Mouse (Mus musculus) cerebellum, adult 2 months (tissue): ENCODE measurements around the gene Ccnd3. TPM values are rescaled to one million over a fixed set of nuclear protein-coding genes. Genes with fewer than 3 reads are reported as not detected.
A peak's percentile ranks its signal among the peaks of the same experiment; 100 is the strongest.

Experiments used
- DNase-seq, 2 experiments: peaks; one replicate each; pipeline ENCODE4 v3.0.0; 2021
- H3K27ac ChIP-seq: fragments of 200-500 bp; 2 replicates; pipeline ENCODE4 v1.5.1; 2012; ENCODE audit warnings: low read length, control low read depth, inconsistent platforms; ENCODE audit not compliant: insufficient read depth
- H3K27me3 ChIP-seq: fragments of 200-500 bp; 2 replicates; pipeline ENCODE4 v1.6.1; 2012; ENCODE audit warnings: inconsistent platforms, mild to moderate bottlenecking, low read length, moderate library complexity; ENCODE audit not compliant: control insufficient read depth, insufficient read depth
- H3K4me1 ChIP-seq: fragments of 200-500 bp; 2 replicates; pipeline ENCODE4 v1.6.1; 2011; ENCODE audit warnings: low read length; ENCODE audit not compliant: control insufficient read depth, insufficient read depth
- H3K4me3 ChIP-seq: fragments of 200-500 bp; replicated peaks from 2 replicates; pipeline ENCODE3; 2011; ENCODE audit warnings: mild to moderate bottlenecking, low read depth, low read length, control low read depth; ENCODE audit not compliant: insufficient read depth
- CTCF ChIP-seq: fragments of 200-500 bp; IDR thresholded peaks from 2 replicates; pipeline ENCODE4 v1.5.1; 2011; ENCODE audit warnings: low read depth, mild to moderate bottlenecking, control low read depth, low read length, moderate library complexity, borderline replicate concordance; ENCODE audit not compliant: insufficient read depth
- POLR2A ChIP-seq: fragments of 200-500 bp; IDR thresholded peaks from 2 replicates; pipeline ENCODE4 v1.6.1; 2011; ENCODE audit warnings: low read length, control low read depth, borderline replicate concordance; ENCODE audit not compliant: insufficient read depth
- WGBS: fragments of 180-500 bp; shearing (Covaris S2); methylation state at CpG from one replicate; pipeline ENCODE4 v1.1.7; 2018; 5-methylcytosine and 5-hydroxymethylcytosine counted together
- polyA plus RNA-seq: library from polyadenylated mRNA; depleted of rRNA; stranded (reverse); fragments of >200 nt; gene quantifications from 2 replicates; pipeline ENCODE4 v1.2.3, GENCODE M21; 2012

The Ccnd3 gene
- polyA plus RNA-seq, 1 experiment: 50.5 TPM

- Histone ChIP-seq H3K4me1 (no peaks in the 10 kb centered on the region), H3K27me3 (no peaks in the 10 kb centered on the region), H3K4me3 (no peak overlapping the region), H3K27ac (no peak overlapping the region)
- no peak for TF ChIP-seq POLR2A
- TF ChIP-seq CTCF: no peak
- no peak for DNase-seq
- 92% methylated on average over 5 of the region's 5 CpGs for WGBS
Observed at GRCm38 (mm10) chr17:47532364-47532763, 27.5 kb downstream of the Ccnd3 start.

GRCm38 (mm10) chr17:47533691-47534090 is 28.8 kb downstream of the Ccnd3 start:
- Histone ChIP-seq H3K27ac (no peak overlapping the region), H3K4me3 (no peak overlapping the region), H3K4me1 (no peaks in the 10 kb centered on the region), H3K27me3 (no peaks in the 10 kb centered on the region)
- no peak for DNase-seq
- TF ChIP-seq CTCF (no peak), POLR2A (no peak)
- 91% methylated on average over 13 of the region's 13 CpGs for WGBS

DNA sequence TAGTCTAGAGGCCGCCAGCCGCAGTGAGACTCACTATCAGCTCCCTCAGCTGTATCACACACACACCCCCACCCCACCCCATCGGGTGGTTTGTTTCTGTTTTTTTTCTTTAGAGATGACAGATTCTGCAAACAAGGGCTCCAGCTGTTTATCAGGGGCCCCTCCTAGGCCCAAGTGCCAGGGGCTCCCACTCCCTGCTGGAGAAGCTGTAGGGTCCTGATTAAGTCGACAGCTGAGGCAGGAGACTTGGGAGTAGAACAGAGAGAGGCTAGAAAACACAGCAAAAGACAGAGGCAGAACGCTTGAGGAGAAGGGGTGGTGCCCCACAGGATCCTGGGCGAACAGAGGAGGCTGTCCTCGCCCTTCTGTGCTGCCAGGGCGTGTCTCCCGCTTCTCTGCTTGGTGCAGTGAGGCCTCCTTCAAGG is 31.0 kb downstream of the Ccnd3 start:
- 70% methylated on average over 9 of the region's 9 CpGs for WGBS
- Histone ChIP-seq H3K4me3 (no peak overlapping the region), H3K27me3 (no peaks in the 10 kb centered on the region), H3K4me1 (no peaks in the 10 kb centered on the region), H3K27ac (no peak overlapping the region)
- no peak for DNase-seq
- TF ChIP-seq POLR2A (no peak), CTCF (no peak)

DNA sequence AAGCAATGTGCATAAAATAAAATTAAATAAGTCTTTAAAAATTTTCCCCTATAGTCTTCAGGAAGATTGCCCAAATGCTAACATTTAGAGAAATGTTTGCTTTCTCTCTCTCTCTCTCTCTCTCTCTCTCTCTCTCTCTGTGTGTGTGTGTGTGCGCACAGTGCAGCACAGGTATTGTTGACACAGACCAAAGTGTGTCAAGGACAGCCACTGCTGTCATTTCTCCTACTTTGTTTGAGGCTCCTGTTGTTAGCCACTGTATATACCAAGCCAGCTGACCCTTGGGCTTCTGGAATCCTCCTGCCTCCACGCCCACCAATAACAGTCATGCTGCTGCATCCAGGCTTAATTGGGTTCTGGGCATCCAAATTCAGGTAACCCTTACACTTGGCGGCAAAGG is 33.2 kb downstream of the Ccnd3 start:
- TF ChIP-seq CTCF (no peak), POLR2A (no peak)
- Histone ChIP-seq H3K27me3 (no peaks in the 10 kb centered on the region), H3K4me1 (no peaks in the 10 kb centered on the region), H3K27ac (no peak overlapping the region), H3K4me3 (no peak overlapping the region)
- WGBS: 80% methylated on average over 3 of the region's 3 CpGs
- DNase-seq: no peak

DNA sequence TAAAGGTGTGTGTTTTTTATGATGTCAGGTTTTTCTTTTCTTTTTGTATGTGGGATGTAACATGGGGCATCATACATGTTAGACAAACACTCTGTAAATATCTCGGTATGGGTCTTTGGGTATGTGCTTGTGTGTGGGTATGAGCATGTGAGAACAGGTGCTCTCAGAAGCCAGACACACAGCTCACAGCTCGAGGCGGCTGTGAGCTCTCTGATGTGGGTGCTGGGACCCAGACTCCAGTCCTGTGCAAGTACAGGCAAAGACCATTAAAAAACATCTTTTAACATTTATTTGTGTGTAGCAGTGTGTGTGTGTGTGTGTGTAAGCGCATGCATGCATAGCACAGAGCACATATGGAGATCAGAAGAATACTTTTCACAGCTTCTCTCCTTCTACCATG is 34.3 kb downstream of the Ccnd3 start:
- no peak for DNase-seq
- Histone ChIP-seq H3K27me3 (no peaks in the 10 kb centered on the region), H3K4me1 (no peaks in the 10 kb centered on the region), H3K27ac (no peak overlapping the region), H3K4me3 (no peak overlapping the region)
- 90% methylated on average over 4 of the region's 4 CpGs for WGBS
- TF ChIP-seq CTCF (no peak), POLR2A (no peak)

DNA sequence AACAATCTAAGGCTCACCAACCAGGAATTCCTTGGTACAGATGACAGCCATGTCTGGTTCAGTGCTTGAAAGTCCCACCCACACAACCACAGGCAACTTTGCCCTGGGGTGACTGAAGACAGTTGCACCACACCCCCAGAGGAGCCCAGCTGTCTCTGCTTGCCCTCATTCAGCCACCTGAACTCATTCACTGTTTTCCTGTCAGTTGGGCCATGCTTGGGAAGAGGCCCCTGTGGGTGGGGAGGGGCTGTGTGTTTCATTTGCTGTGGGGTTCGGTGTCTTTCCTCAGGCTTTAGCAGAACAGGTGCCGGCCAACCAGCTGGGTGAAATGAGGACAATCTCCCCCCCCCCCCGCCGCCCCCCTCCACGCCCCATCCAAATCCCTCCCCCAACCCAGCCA is 37.2 kb downstream of the Ccnd3 start:
- no peaks in the 10 kb centered on the region for H3K4me1 ChIP-seq
- no peaks in the 10 kb centered on the region for H3K27me3 ChIP-seq
- WGBS: 48% methylated on average over 5 of the region's 5 CpGs
- no peak overlapping the region for H3K27ac ChIP-seq
- TF ChIP-seq POLR2A (no peak), CTCF (no peak)
- H3K4me3 ChIP-seq: no peak overlapping the region
- DNase-seq: no peak

DNA sequence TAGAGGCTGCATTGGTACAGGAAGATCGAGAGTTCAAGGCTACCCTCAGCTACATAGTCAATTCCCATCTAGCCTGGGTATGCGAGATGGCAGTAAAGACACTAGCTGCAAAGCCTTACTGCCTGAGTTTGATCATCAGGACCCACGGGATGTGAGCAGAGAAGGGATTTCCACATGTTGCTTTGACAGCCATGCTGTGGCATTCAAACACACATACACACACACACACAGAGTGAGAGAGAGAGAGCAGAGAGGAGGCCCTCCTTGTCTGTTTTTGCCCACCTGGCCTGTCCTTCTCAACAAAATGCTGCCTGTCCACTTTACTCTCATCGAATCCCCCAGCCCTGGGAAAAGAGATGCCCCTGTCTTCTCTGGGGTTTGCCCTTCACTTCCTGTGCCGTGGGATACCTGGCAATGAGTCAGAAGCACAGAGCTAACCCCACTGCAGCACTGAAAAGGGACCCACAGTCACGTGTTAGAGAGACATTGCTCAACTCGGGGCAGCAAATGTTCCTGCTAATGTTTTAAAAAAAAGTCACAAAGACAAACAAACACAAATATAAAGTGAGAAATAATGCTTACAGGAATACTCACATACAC is 38.3 kb downstream of the Ccnd3 start:
- 61% methylated on average over 7 of the region's 7 CpGs for WGBS
- Histone ChIP-seq H3K4me1 (no peaks in the 10 kb centered on the region), H3K27ac (no peak overlapping the region), H3K27me3 (no peaks in the 10 kb centered on the region), H3K4me3 (no peak overlapping the region)
- no peak for DNase-seq
- no peak for TF ChIP-seq POLR2A
- no peak for TF ChIP-seq CTCF

DNA sequence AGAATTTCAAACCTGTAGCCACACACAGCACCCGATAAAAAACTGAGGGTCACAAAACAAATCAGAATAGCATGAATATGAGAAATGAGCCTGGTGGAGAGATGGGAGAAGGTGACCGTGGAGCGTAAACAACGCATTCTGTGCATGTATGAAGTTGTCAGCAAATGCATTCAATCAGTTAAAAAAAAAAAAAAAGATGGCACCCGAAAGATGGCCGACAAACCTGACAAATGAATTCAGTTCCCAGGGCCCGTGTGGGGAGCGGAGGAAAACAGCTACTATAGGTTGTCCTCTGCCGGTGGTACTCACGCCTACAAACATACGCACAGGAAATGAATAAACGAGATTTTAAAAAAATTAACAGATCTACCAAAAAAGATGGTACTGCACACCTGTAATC is 40.3 kb downstream of the Ccnd3 start:
- TF ChIP-seq CTCF: no peak
- no peak for TF ChIP-seq POLR2A
- WGBS: 89% methylated on average over 12 of the region's 12 CpGs
- no peaks in the 10 kb centered on the region for H3K4me1 ChIP-seq
- H3K27me3 ChIP-seq: no peaks in the 10 kb centered on the region
- no peak overlapping the region for H3K4me3 ChIP-seq
- no peak for DNase-seq
- H3K27ac ChIP-seq: no peak overlapping the region

DNA sequence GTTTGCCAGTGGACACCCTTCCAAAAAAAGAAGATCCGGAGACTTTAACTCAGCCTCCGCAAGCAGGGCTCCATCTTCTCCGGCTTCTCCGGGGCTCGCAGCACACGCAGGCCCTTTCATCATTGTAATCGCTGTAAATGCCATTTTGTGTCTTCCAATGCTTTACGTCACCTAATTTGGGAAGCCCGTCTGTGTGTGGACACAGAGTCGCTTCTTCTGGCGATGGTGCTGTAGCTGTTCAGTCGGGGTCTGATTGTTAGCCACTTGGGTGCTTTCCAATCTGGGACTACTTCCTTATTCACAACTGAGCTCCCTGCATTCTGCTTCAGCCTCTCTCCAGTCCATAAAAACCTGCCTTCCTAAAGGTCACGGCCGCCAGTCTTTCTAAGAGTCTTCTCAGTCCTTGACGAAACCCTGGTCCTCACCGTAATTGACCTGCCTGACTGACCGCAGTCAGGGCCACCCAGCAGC is 41.0 kb downstream of the Ccnd3 start:
- no peak overlapping the region for H3K27ac ChIP-seq
- H3K4me3 ChIP-seq: no peak overlapping the region
- WGBS: 70% methylated on average over 17 of the region's 17 CpGs

More for the DNA sequence above, 41.0 kb downstream of the Ccnd3 start:
- Histone ChIP-seq H3K27me3 (no peaks in the 10 kb centered on the region), H3K4me1 (no peaks in the 10 kb centered on the region)
- DNase-seq: peak in 1 of 2 experiments; percentile 6
- TF ChIP-seq CTCF (no peak), POLR2A (no peak)
